Mouse (Mus musculus) neural tube, embryonic 14.5 days (tissue): ENCODE measurements at regions not wholly inside any gene's neighbourhood (a gene's known extent, or its start where the extent isn't known, plus 50 kb on each side); places are given as distances from the start of the nearest gene placed in this dataset.

ENCODE experiments used
- ATAC-seq: fragments of 200-750 bp; cut with Nextera tagmentation; 2 replicates; pipeline ENCODE4 v1.8.0; 2017; ENCODE audit warnings: low read depth, mild to moderate bottlenecking, moderate TSS enrichment, moderate library complexity
- H3K27ac ChIP-seq: fragments of 300-500 bp; sonication (generic); 2 replicates; pipeline ENCODE4 v1.5.1; 2014; ENCODE audit warnings: low read depth, mild to moderate bottlenecking, control low read depth, low read length, moderate library complexity, mixed read lengths
- H3K27me3 ChIP-seq: fragments of 300-500 bp; sonication (generic); 2 replicates; pipeline ENCODE4 v1.6.1; 2014; ENCODE audit warnings: low read length; ENCODE audit not compliant: control insufficient read depth, insufficient read depth
- H3K36me3 ChIP-seq: fragments of 300-500 bp; sonication (generic); 2 replicates; pipeline ENCODE4 v1.6.1; 2014; ENCODE audit warnings: low read length, mixed read lengths; ENCODE audit not compliant: control insufficient read depth, insufficient read depth
- H3K4me1 ChIP-seq: fragments of 300-500 bp; sonication (generic); 2 replicates; pipeline ENCODE4 v1.6.1; 2014; ENCODE audit warnings: low read length; ENCODE audit not compliant: control insufficient read depth, insufficient read depth
- H3K4me2 ChIP-seq: fragments of 300-500 bp; sonication (generic); 2 replicates; pipeline ENCODE4 v1.6.1; 2014; ENCODE audit warnings: mild to moderate bottlenecking, low read depth, low read length, control low read depth
- H3K4me3 ChIP-seq: fragments of 300-500 bp; sonication (generic); 2 replicates; pipeline ENCODE4 v1.5.1; 2014; ENCODE audit warnings: low read depth, low read length, control low read depth, mixed read lengths
- H3K9ac ChIP-seq: fragments of 300-500 bp; sonication (generic); replicated peaks from 2 replicates; pipeline ENCODE4 v1.6.1; 2014; ENCODE audit warnings: low read depth, mild to moderate bottlenecking, control low read depth, low read length, mixed read lengths
- H3K9me3 ChIP-seq: fragments of 300-500 bp; sonication (generic); 2 replicates; pipeline ENCODE4 v1.6.1; 2016; ENCODE audit warnings: low read length; ENCODE audit not compliant: control insufficient read depth
- WGBS: fragments of 180-500 bp; shearing (Covaris S2); extraction: QIAGEN DNeasy Blood & Tissue Kit; methylation state at CpG from one replicate; pipeline ENCODE4 v1.1.7; 2014; 5-methylcytosine and 5-hydroxymethylcytosine counted together

- Histone ChIP-seq H3K4me2 (no peak overlapping the region), H3K27me3 (no peaks in the 10 kb centered on the region), H3K4me1 (no peaks in the 10 kb centered on the region), H3K27ac (no peak overlapping the region), H3K4me3 (no peak overlapping the region), H3K9me3 (no peaks in the 10 kb centered on the region), H3K36me3 (no peaks in the 10 kb centered on the region), H3K9ac (no peak overlapping the region)
- WGBS = 82% methylated on average over 3 of the region's 3 CpGs
- ATAC-seq = no peak
These were observed 1114.7 kb upstream of the Cited2 start for GRCm38 (mm10) chr10:16608339-16608738.

GRCm38 (mm10) chr10:16618752-16619151 lies 1104.3 kb upstream of the Cited2 start:
- 91% methylated on average over 2 of the region's 2 CpGs for WGBS
- H3K9me3 ChIP-seq = no peaks in the 10 kb centered on the region
- no peak overlapping the region for H3K27ac ChIP-seq
- H3K36me3 ChIP-seq = no peaks in the 10 kb centered on the region
- no peaks in the 10 kb centered on the region for H3K27me3 ChIP-seq
- no peak for ATAC-seq
- no peak overlapping the region for H3K4me3 ChIP-seq
- H3K9ac ChIP-seq = no peak overlapping the region
- no peaks in the 10 kb centered on the region for H3K4me1 ChIP-seq
- no peak overlapping the region for H3K4me2 ChIP-seq

GRCm38 (mm10) chr10:16619584-16619983 lies 1103.4 kb upstream of the Cited2 start:
- H3K9ac ChIP-seq = no peak overlapping the region
- 76% methylated on average over 2 of the region's 2 CpGs for WGBS
- no peak overlapping the region for H3K4me2 ChIP-seq
- no peak overlapping the region for H3K27ac ChIP-seq
- no peaks in the 10 kb centered on the region for H3K4me1 ChIP-seq
- no peak overlapping the region for H3K4me3 ChIP-seq
- H3K27me3 ChIP-seq = no peaks in the 10 kb centered on the region
- H3K36me3 ChIP-seq = no peaks in the 10 kb centered on the region
- no peaks in the 10 kb centered on the region for H3K9me3 ChIP-seq
- ATAC-seq = no peak

GRCm38 (mm10) chr10:16620804-16621559 lies 1102.0 kb upstream of the Cited2 start:
- 64% methylated on average over 6 of the region's 6 CpGs for WGBS
- no peaks in the 10 kb centered on the region for H3K4me1 ChIP-seq
- H3K4me2 ChIP-seq = no peak overlapping the region
- no peaks in the 10 kb centered on the region for H3K9me3 ChIP-seq
- no peaks in the 10 kb centered on the region for H3K36me3 ChIP-seq
- no peak overlapping the region for H3K9ac ChIP-seq
- no peaks in the 10 kb centered on the region for H3K27me3 ChIP-seq
- no peak overlapping the region for H3K27ac ChIP-seq
- ATAC-seq = no peak
- H3K4me3 ChIP-seq = no peak overlapping the region

- no peak for ATAC-seq
- no peaks in the 10 kb centered on the region for H3K36me3 ChIP-seq
- no peak overlapping the region for H3K9ac ChIP-seq
- no peaks in the 10 kb centered on the region for H3K9me3 ChIP-seq
- H3K4me1 ChIP-seq = no peaks in the 10 kb centered on the region
- WGBS = 92% methylated on average over 3 of the region's 3 CpGs
- no peak overlapping the region for H3K4me3 ChIP-seq
- no peaks in the 10 kb centered on the region for H3K27me3 ChIP-seq
- no peak overlapping the region for H3K4me2 ChIP-seq
- H3K27ac ChIP-seq = no peak overlapping the region
These were observed 1100.2 kb upstream of the Cited2 start for GRCm38 (mm10) chr10:16622821-16623220.

- Histone ChIP-seq H3K9ac (no peak overlapping the region), H3K27ac (no peak overlapping the region), H3K4me3 (no peak overlapping the region), H3K36me3 (no peaks in the 10 kb centered on the region), H3K9me3 (no peaks in the 10 kb centered on the region), H3K27me3 (no peaks in the 10 kb centered on the region), H3K4me2 (no peak overlapping the region), H3K4me1 (no peaks in the 10 kb centered on the region)
- WGBS = 66% methylated on average over 2 of the region's 2 CpGs
- no peak for ATAC-seq
These were observed 1089.8 kb upstream of the Cited2 start for GRCm38 (mm10) chr10:16633236-16633635.

- Histone ChIP-seq H3K4me1 (no peaks in the 10 kb centered on the region), H3K27me3 (no peaks in the 10 kb centered on the region), H3K36me3 (no peaks in the 10 kb centered on the region), H3K27ac (no peak overlapping the region), H3K4me3 (no peak overlapping the region), H3K9me3 (no peaks in the 10 kb centered on the region), H3K4me2 (no peak overlapping the region), H3K9ac (no peak overlapping the region)
- no peak for ATAC-seq
- WGBS = 80% methylated on average over 2 of the region's 2 CpGs
These were observed 1087.6 kb upstream of the Cited2 start for GRCm38 (mm10) chr10:16635463-16635862.

GRCm38 (mm10) chr10:16637006-16637405 lies 1086.0 kb upstream of the Cited2 start:
- H3K4me3 ChIP-seq = no peak overlapping the region
- H3K27ac ChIP-seq = no peak overlapping the region
- no peaks in the 10 kb centered on the region for H3K9me3 ChIP-seq
- H3K27me3 ChIP-seq = no peaks in the 10 kb centered on the region
- no peak for ATAC-seq
- no peak overlapping the region for H3K9ac ChIP-seq
- H3K36me3 ChIP-seq = no peaks in the 10 kb centered on the region
- no peak overlapping the region for H3K4me2 ChIP-seq
- no peaks in the 10 kb centered on the region for H3K4me1 ChIP-seq

GRCm38 (mm10) chr10:16638111-16638510 lies 1084.9 kb upstream of the Cited2 start:
- Histone ChIP-seq H3K4me3 (no peak overlapping the region), H3K36me3 (no peaks in the 10 kb centered on the region), H3K27me3 (no peaks in the 10 kb centered on the region), H3K27ac (no peak overlapping the region), H3K9ac (no peak overlapping the region), H3K4me1 (no peaks in the 10 kb centered on the region), H3K4me2 (no peak overlapping the region), H3K9me3 (no peaks in the 10 kb centered on the region)
- no peak for ATAC-seq
- WGBS = 40% methylated on average over 2 of the region's 2 CpGs
